Mouse (Mus musculus): ENCODE results near the gene Memo1. TPM values are rescaled to one million over a fixed set of nuclear protein-coding genes. Genes with fewer than 3 reads are reported as not detected.

The Memo1 gene
- 25.3 and 33.3 TPM in 2 replicates for total RNA-seq (2023)

DNA sequence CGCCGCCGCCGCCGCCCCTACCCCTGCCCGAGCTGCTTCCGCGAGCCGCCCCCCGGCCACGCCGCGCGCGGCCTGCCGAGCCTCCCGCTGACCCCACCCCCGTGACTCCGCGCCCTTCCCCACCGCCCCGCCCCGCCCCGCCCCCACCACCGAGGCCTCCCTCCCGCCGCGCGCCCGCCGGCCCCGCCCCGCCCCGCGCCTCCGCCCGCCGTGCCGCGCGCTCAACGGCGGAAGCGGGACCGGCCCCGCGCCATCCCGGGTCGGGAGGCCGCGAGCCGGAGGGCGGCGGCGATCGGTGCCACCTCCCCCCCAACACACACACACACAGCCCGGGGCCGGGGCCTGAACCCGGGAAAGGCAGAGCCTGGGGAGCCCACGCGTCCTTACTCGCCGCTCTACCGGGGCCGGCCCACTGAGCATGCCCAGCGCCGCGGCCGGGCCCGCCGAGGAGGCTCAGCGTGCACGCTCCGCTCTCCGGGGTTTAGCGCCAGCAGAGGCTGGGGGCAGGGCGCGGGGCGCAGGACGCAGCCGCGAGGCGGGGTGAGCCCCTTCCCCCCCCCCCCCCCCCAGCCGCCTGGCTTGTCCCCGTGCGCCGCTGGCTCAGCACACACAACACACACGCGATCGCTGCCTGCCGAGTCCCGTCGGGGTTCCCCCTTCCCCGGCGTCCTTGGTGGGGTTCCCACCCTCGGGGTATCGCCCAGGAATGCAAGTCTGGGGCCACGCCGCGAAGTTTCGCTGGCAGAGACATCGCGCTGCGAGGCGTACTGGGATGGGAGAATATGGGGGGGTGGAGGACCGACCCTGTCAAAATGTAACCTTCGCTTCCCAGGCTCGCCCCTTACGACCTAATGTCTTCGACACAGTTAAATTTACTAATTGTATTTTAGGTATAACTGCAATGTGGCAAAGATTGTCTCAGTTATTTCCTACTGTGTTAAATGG is at the start of gene Memo1:
Gene Memo1 (minus strand): TSS at position 496 of the 945 bp plus-strand sequence.

DNA sequence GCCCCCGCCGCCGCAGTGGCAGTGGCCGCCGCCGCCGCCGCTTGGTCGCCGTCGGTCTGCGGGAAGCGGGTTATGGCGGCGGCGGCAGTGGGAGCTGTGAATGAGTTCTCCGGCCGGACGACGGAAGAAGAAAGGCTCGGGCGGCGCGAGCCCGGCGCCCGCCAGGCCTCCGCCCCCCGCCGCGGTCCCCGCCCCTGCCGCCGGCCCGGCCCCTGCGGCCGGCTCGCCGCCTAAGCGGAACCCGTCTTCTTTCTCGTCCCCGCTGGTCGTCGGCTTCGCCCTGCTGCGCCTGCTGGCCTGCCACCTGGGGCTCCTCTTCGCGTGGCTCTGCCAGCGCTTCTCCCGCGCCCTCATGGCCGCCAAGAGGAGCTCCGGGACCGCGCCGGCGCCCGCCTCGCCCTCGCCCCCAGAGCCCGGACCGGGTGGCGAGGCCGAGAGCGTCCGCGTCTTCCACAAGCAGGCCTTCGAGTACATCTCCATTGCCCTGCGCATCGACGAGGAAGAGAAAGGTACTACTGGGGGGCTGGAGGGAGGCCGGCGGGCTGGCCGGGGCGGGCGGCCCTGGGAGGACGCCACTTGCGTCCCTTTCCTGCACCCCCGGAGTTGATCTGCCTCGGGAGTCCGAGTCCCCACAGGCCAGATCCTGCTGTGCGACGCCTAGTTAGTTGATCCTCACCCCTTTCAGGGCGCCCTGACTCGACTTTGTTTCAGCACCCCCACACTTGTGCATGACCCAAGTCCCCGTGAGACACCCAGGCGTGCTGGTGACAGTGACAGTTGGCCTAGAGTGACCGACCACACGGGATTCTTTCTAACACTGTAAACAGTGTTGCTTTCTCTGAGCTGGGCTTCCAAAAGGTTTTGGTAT is 43.9 kb upstream of the Memo1 start, which contains the start of gene Spast:
Gene Spast (plus strand): TSS at position 51 of the 868 bp plus-strand sequence.

DNA sequence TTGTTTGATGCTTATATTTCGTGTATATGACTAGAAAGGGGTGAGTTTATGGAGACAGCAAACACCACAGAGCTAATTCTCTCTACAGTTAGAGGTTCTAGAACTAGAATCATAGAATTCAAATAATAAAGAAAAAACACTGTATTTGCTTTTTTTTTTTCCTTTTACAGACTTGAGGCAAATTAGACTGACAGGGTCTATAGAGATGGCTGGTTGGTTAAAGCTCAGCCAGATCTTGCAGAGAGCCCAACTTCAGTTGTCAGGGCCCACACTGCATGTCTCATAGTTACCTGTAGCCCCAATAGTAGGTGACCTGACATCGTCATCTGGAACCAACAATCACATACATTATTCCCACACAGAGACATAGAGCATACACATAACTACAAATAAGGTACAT is 28.5 kb upstream of the Memo1 start, which contains the start of gene Dpy30:
Gene Dpy30 (minus strand): TSS at position 101 of the 400 bp plus-strand sequence.

Other genes with a start within 250 kb of the Memo1 start
- gene Srd5a2, start 247.6 kb downstream of the Memo1 start, total RNA-seq (2023): not detected in 2 replicates
- 35.4 and 42.8 TPM in 2 replicates for gene Dpy30, start 28.4 kb upstream of the Memo1 start, total RNA-seq (2023)
- gene Spast, start 43.5 kb upstream of the Memo1 start, total RNA-seq (2023): 18.5 and 22.4 TPM in 2 replicates
- gene Slc30a6, start 100.1 kb upstream of the Memo1 start, total RNA-seq (2023): 6.2 and 7.0 TPM in 2 replicates
- 6.1 and 8.1 TPM in 2 replicates for gene Nlrc4, start 163.6 kb upstream of the Memo1 start, total RNA-seq (2023)
- 58.5 and 73.0 TPM in 2 replicates for gene Yipf4, start 194.0 kb upstream of the Memo1 start, total RNA-seq (2023)
- 80.0 and 136 TPM in 2 replicates for gene Birc6, start 232.8 kb upstream of the Memo1 start, total RNA-seq (2023)